Mouse (Mus musculus) bone marrow macrophage, adult 2 months (primary cell): ENCODE data around the gene Tox2.

Experiments
- CTCF ChIP-seq: IDR thresholded peaks from 2 replicates; pipeline ENCODE4 v1.5.1; 2012; ENCODE audit warnings: low read depth, mild to moderate bottlenecking, low read length, moderate library complexity
- POLR2A ChIP-seq: IDR thresholded peaks from 2 replicates; pipeline ENCODE4 v1.6.1; 2012; ENCODE audit warnings: mild to moderate bottlenecking, low read depth, low read length, borderline replicate concordance

DNA sequence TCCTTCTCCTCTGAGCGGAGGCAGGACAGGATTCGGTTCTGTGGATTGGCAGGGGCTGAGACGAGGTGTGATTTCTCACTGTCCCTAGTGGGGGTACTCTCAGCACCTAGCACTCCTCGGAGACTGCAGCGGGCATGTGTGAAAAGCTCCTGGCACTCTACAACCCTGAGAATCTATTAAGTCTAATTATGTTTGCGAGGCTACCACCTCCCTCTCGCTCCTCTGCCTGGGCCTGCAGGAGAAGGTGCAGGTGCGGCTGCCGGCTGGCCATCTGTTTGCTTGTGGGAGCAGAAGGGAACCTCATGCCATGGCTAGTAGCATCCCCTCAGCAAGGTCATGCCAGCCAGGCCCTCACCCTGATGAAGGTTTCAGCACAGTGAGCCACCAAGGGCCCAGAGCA lies 100.1 kb downstream of the Tox2 start:
- TF ChIP-seq CTCF (no peak), POLR2A (no peak)
